Mouse (Mus musculus) cerebellum, adult 11 months (tissue): ENCODE measurements around the gene Kcp.

Experiments
- DNase-seq: peaks from one replicate; pipeline ENCODE4 v3.0.0; 2022

Gene Kcp

GRCm38 (mm10) chr6:29522626-29523300, 15.0 kb upstream of the Kcp start:
- DNase-seq, result no peak

GRCm38 (mm10) chr6:29517139-29517538, 9.4 kb upstream of the Kcp start:
- no peak for DNase-seq

- no peak for DNase-seq
Measured at GRCm38 (mm10) chr6:29513284-29513683, 5.5 kb upstream of the Kcp start.

- DNase-seq, result no peak
Measured at GRCm38 (mm10) chr6:29509086-29509485, 1.3 kb upstream of the Kcp start.

- no peak for DNase-seq
Measured at GRCm38 (mm10) chr6:29506834-29507233, 918 bp downstream of the Kcp start.

GRCm38 (mm10) chr6:29505493-29505892, 2.3 kb downstream of the Kcp start:
- DNase-seq, result no peak

- no peak for DNase-seq
Measured at GRCm38 (mm10) chr6:29501599-29501998, 6.2 kb downstream of the Kcp start.

- no peak for DNase-seq
Measured at GRCm38 (mm10) chr6:29500810-29501209, 6.9 kb downstream of the Kcp start.

- DNase-seq, result no peak
Measured at GRCm38 (mm10) chr6:29500177-29500576, 7.6 kb downstream of the Kcp start.

- no peak for DNase-seq
Measured at GRCm38 (mm10) chr6:29497791-29498190, 10.0 kb downstream of the Kcp start.

GRCm38 (mm10) chr6:29496270-29496669, 11.5 kb downstream of the Kcp start:
- DNase-seq, result no peak

- no peak for DNase-seq
Measured at GRCm38 (mm10) chr6:29494101-29494500, 13.7 kb downstream of the Kcp start.

GRCm38 (mm10) chr6:29485951-29486350, 21.8 kb downstream of the Kcp start:
- no peak for DNase-seq

GRCm38 (mm10) chr6:29484716-29485559, 22.8 kb downstream of the Kcp start:
- DNase-seq, result peak; percentile 30

GRCm38 (mm10) chr6:29482691-29483090, 25.1 kb downstream of the Kcp start:
- no peak for DNase-seq

- no peak for DNase-seq
Measured at GRCm38 (mm10) chr6:29474736-29475135, 33.0 kb downstream of the Kcp start.

GRCm38 (mm10) chr6:29473941-29474691, 33.6 kb downstream of the Kcp start:
- DNase-seq, result peak; percentile 40

- no peak for DNase-seq
Measured at GRCm38 (mm10) chr6:29471137-29471536, 36.6 kb downstream of the Kcp start, which contains the start of gene Atp6v1fnb. Atp6v1fnb (plus strand) TSS chr6:29471437.

- no peak for DNase-seq
Measured at GRCm38 (mm10) chr6:29468851-29469250, 38.9 kb downstream of the Kcp start.

- peak; percentile 91 for DNase-seq
Measured at GRCm38 (mm10) chr6:29467583-29468354, 40.0 kb downstream of the Kcp start, which contains the start of gene Atp6v1f. Atp6v1f (plus strand) TSS chr6:29467718.

GRCm38 (mm10) chr6:29463388-29463787, 44.4 kb downstream of the Kcp start:
- no peak for DNase-seq

GRCm38 (mm10) chr6:29461502-29461901, 46.2 kb downstream of the Kcp start:
- DNase-seq, result no peak

GRCm38 (mm10) chr6:29450667-29451066, 57.1 kb downstream of the Kcp start:
- DNase-seq, result no peak
